Mouse (Mus musculus) neural tube, embryonic 13.5 days (tissue): ENCODE measurements around the gene Lrrc31. TPM values are rescaled to one million over a fixed set of nuclear protein-coding genes. Genes with fewer than 3 reads are reported as not detected.

ENCODE experiments used
- ATAC-seq: fragments of 200-750 bp; cut with Nextera tagmentation; 2 replicates; pipeline ENCODE4 v1.8.0; 2017; ENCODE audit warnings: low read depth, mild to moderate bottlenecking, moderate TSS enrichment, moderate library complexity
- H3K27ac ChIP-seq: fragments of 300-500 bp; sonication (generic); replicated peaks from 2 replicates; pipeline ENCODE4 v1.5.1; 2015; ENCODE audit warnings: moderate library complexity, mild to moderate bottlenecking, inconsistent platforms
- H3K27me3 ChIP-seq: fragments of 300-500 bp; sonication (generic); 2 replicates; pipeline ENCODE4 v1.6.1; 2015; ENCODE audit warnings: mild to moderate bottlenecking, inconsistent platforms
- H3K36me3 ChIP-seq: fragments of 300-500 bp; sonication (generic); 2 replicates; pipeline ENCODE4 v1.6.1; 2015; ENCODE audit warnings: mild to moderate bottlenecking, inconsistent platforms
- H3K4me1 ChIP-seq: fragments of 300-500 bp; sonication (generic); replicated peaks from 2 replicates; pipeline ENCODE4 v1.6.1; 2015; ENCODE audit warnings: inconsistent platforms
- H3K4me2 ChIP-seq: fragments of 300-500 bp; sonication (generic); 2 replicates; pipeline ENCODE4 v1.6.1; 2015; ENCODE audit warnings: inconsistent platforms, mild to moderate bottlenecking, moderate library complexity
- H3K4me3 ChIP-seq: fragments of 300-500 bp; sonication (generic); 2 replicates; pipeline ENCODE4 v1.5.1; 2015; ENCODE audit warnings: mild to moderate bottlenecking, inconsistent platforms
- H3K9ac ChIP-seq: fragments of 300-500 bp; sonication (generic); 2 replicates; pipeline ENCODE4 v1.6.1; 2015; ENCODE audit warnings: moderate library complexity, mild to moderate bottlenecking, inconsistent platforms
- H3K9me3 ChIP-seq: fragments of 300-500 bp; sonication (generic); 2 replicates; pipeline ENCODE4 v1.6.1; 2016; ENCODE audit warnings: inconsistent platforms
- whole genome bisulfite sequencing: fragments of 180-500 bp; shearing (Covaris S2); methylation state at CpG from one replicate; pipeline ENCODE4 v1.1.7; 2015; 5-methylcytosine and 5-hydroxymethylcytosine counted together
- polyA plus RNA-seq: library from polyadenylated mRNA; unstranded; fragments of >200 nt; fragmentation: Nextera tagmentation; extraction: Ambion mirVana; gene quantifications from 2 replicates; pipeline ENCODE4 v1.2.1, GENCODE M21; 2015

Gene Lrrc31
- polyA plus RNA-seq, 1 experiment from 2014 or later: not detected

DNA sequence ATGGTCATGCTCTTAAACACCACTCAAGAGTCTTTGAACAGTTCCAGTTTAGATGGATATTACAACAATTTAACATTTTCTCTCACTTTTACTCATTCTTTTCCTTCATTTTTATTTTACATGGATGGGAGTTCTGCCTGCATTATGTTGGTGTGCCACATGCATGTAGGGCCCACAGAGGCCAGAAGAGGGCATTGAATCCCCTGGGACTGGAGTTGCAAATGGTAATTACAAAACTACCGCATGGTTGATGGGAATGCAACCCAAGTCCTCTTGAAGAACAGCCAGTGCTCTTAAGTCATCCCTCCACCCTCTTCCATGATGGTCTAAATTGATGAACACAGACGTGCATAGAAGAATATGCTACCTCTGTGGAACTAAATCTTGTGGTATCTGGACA is 22.8 kb upstream of the Lrrc31 start:
- peaks cover 5% of the 10 kb centered on the region for H3K4me1 ChIP-seq
- WGBS: 88% methylated on average over 2 of the region's 2 CpGs
- H3K4me3 ChIP-seq: no peak overlapping the region
- no peak overlapping the region for H3K9ac ChIP-seq
- no peaks in the 10 kb centered on the region for H3K36me3 ChIP-seq
- H3K4me2 ChIP-seq: no peak overlapping the region
- no peak overlapping the region for H3K27ac ChIP-seq
- no peaks in the 10 kb centered on the region for H3K9me3 ChIP-seq
- no peaks in the 10 kb centered on the region for H3K27me3 ChIP-seq
- ATAC-seq: no peak

DNA sequence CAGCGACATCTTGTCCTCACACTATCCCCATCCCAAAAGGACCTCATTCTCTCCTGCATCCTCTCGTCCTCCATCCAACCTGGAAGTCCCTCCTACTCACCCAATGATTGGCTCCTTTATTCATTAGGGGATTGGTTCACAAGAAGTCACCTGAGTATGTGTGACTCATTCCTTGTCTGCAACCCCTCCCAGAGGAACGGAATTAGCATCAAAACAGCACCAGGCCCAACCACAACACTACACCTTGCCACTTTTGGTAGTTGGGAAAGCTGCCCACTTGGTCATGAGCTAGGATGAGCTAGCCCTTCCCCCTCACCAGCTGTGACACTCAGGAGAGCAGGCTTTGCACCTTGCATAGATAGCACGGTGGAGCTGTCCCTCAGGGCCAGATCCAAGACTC is 22.4 kb upstream of the Lrrc31 start:
- Histone ChIP-seq H3K9me3 (no peaks in the 10 kb centered on the region), H3K36me3 (no peaks in the 10 kb centered on the region), H3K27me3 (no peaks in the 10 kb centered on the region), H3K27ac (no peak overlapping the region), H3K4me2 (no peak overlapping the region), H3K4me1 (peaks cover 5% of the 10 kb centered on the region), H3K4me3 (no peak overlapping the region), H3K9ac (no peak overlapping the region)
- ATAC-seq: no peak
- 84% methylated on average over 4 of the region's 4 CpGs for WGBS

DNA sequence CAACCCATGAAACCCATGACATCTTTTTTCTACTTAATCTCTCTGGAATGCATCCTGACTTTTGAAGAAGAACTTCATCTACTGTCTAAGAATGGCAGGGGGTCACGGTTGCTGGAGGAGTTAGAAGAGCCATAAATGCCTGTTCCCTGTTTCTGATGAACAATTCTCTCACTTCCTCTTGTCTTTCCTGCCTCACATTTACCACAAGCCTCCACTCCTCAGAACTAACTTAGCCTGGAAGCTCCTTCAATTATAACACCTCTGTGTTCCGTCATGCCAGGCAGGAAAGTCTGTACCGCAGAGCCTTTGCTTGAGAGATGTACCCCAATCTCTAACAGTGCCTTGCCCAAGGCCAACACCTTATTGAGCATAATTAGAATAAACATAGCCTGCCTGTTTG is 19.0 kb upstream of the Lrrc31 start:
- 89% methylated on average over 3 of the region's 3 CpGs for WGBS

DNA sequence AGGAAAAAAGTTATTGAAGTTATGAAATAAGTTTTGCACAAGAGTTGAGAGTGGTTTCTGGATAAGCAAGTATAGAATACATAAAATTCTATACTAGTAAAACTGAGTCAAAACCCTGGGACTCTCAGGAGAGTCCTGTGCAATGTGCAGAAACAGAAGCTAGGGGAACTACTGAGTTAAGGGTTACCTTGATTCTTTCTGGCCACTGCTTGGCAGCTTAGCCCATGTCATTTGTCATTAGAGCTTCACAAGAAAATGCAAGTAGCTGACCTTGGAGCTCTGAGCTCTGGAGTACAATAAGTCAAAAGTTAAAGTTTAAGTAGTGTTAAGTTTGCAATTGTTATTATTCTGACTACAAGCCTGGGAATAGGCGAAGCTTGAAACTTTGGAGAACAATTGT is 13.7 kb upstream of the Lrrc31 start:
- Histone ChIP-seq H3K27me3 (no peaks in the 10 kb centered on the region), H3K27ac (no peak overlapping the region), H3K4me2 (no peak overlapping the region), H3K36me3 (no peaks in the 10 kb centered on the region), H3K4me3 (no peak overlapping the region), H3K9ac (no peak overlapping the region), H3K9me3 (no peaks in the 10 kb centered on the region), H3K4me1 (no peaks in the 10 kb centered on the region)
- ATAC-seq: no peak
- WGBS: 95% methylated on average over 1 of the region's 1 CpGs

More for the DNA sequence above, 19.0 kb upstream of the Lrrc31 start:
- H3K9ac ChIP-seq: no peak overlapping the region
- no peak overlapping the region for H3K27ac ChIP-seq
- no peaks in the 10 kb centered on the region for H3K36me3 ChIP-seq
- no peak for ATAC-seq
- no peak overlapping the region for H3K4me2 ChIP-seq
- peaks cover 5% of the 10 kb centered on the region for H3K4me1 ChIP-seq
- no peaks in the 10 kb centered on the region for H3K27me3 ChIP-seq
- no peaks in the 10 kb centered on the region for H3K9me3 ChIP-seq
- no peak overlapping the region for H3K4me3 ChIP-seq

DNA sequence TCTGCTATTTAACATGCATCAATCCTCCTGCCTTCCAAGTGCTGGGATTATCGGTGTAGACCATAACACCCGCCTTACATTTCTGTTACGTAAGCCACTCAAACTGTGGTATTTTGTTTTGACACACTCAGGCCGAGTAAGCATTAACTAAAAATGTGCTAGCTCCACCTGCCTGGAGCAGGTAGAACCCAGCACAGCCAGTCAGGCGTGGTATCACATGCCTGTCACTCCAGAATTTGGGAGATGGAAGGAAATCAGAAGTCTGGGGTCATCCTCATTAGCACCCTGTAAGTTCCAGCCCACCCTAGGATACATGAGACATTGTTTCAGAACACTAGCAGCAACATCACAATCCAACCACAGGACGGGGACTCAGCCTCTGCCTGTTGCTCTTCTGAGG is 10.5 kb upstream of the Lrrc31 start:
- H3K36me3 ChIP-seq: no peaks in the 10 kb centered on the region
- ATAC-seq: no peak
- 84% methylated on average over 6 of the region's 6 CpGs for WGBS
- no peaks in the 10 kb centered on the region for H3K4me1 ChIP-seq
- no peak overlapping the region for H3K4me3 ChIP-seq
- no peak overlapping the region for H3K9ac ChIP-seq
- no peak overlapping the region for H3K27ac ChIP-seq
- H3K4me2 ChIP-seq: no peak overlapping the region
- no peaks in the 10 kb centered on the region for H3K9me3 ChIP-seq
- no peaks in the 10 kb centered on the region for H3K27me3 ChIP-seq

- WGBS: 81% methylated on average over 4 of the region's 4 CpGs
- Histone ChIP-seq H3K27me3 (no peaks in the 10 kb centered on the region), H3K9ac (no peak overlapping the region), H3K4me2 (no peak overlapping the region), H3K9me3 (no peaks in the 10 kb centered on the region), H3K36me3 (no peaks in the 10 kb centered on the region), H3K4me1 (no peaks in the 10 kb centered on the region), H3K4me3 (no peak overlapping the region), H3K27ac (no peak overlapping the region)
- no peak for ATAC-seq
Observed at GRCm38 (mm10) chr3:30706614-30707276, 7.1 kb upstream of the Lrrc31 start.

- Histone ChIP-seq H3K9ac (no peak overlapping the region), H3K4me2 (no peak overlapping the region), H3K4me1 (no peaks in the 10 kb centered on the region), H3K36me3 (no peaks in the 10 kb centered on the region), H3K9me3 (no peaks in the 10 kb centered on the region), H3K27me3 (no peaks in the 10 kb centered on the region), H3K27ac (no peak overlapping the region), H3K4me3 (no peak overlapping the region)
- WGBS: 91% methylated on average over 3 of the region's 3 CpGs
- ATAC-seq: no peak
Observed at GRCm38 (mm10) chr3:30705977-30706376, 6.3 kb upstream of the Lrrc31 start.

DNA sequence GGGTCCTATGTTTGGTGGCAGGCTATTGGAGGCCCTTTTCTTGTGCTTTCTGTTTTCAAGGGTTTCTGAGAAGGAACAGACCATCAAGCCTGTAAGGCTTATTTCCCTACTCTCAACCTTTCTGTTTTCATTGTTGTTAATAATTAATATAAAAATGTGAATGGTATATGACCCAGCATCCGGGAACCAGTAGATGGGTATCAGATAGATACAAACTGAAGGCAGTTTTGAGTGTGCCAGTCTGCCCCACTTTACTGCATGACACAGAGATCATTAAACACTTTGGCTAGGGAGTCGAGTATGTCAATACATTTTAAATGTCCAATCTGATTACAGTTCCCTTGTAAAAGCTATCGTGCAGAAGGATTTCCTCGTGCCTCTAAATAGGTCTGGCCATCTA is 1.8 kb downstream of the Lrrc31 start:
- Histone ChIP-seq H3K4me1 (no peaks in the 10 kb centered on the region), H3K4me2 (no peak overlapping the region), H3K9me3 (no peaks in the 10 kb centered on the region), H3K9ac (no peak overlapping the region), H3K27me3 (no peaks in the 10 kb centered on the region), H3K27ac (no peak overlapping the region), H3K4me3 (no peak overlapping the region), H3K36me3 (no peaks in the 10 kb centered on the region)
- no peak for ATAC-seq
- WGBS: 45% methylated on average over 4 of the region's 4 CpGs

DNA sequence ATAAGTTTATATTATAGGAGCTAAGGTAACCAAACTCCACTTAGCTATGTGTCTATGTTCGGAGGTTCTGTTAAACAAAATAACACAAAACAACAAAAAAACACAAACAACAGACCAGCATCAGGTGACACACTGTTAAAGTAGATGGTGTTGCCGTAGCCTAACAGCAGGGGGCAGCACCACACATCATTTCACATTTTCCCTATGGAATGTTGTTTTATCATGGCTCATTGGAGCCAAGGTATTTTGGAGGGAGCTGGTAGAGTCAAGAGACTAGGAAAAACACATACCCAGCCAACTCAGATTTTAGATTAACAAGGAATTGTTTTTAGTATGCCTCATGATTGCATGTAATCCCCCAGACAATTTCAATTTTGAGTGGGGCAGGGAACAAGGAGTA is 3.3 kb downstream of the Lrrc31 start:
- H3K27me3 ChIP-seq: no peaks in the 10 kb centered on the region
- 19% methylated on average over 2 of the region's 2 CpGs for WGBS
- H3K4me2 ChIP-seq: no peak overlapping the region
- no peaks in the 10 kb centered on the region for H3K36me3 ChIP-seq
- no peak overlapping the region for H3K9ac ChIP-seq
- no peak for ATAC-seq
- no peaks in the 10 kb centered on the region for H3K9me3 ChIP-seq
- no peak overlapping the region for H3K4me3 ChIP-seq
- H3K27ac ChIP-seq: no peak overlapping the region
- no peaks in the 10 kb centered on the region for H3K4me1 ChIP-seq

GRCm38 (mm10) chr3:30695661-30696060 is 4.0 kb downstream of the Lrrc31 start:
- Histone ChIP-seq H3K9me3 (no peaks in the 10 kb centered on the region), H3K9ac (no peak overlapping the region), H3K27ac (no peak overlapping the region), H3K4me1 (no peaks in the 10 kb centered on the region), H3K27me3 (no peaks in the 10 kb centered on the region), H3K4me3 (no peak overlapping the region), H3K4me2 (no peak overlapping the region), H3K36me3 (no peaks in the 10 kb centered on the region)
- no peak for ATAC-seq
- WGBS: 95% methylated on average over 2 of the region's 2 CpGs

GRCm38 (mm10) chr3:30690976-30691375 is 8.7 kb downstream of the Lrrc31 start:
- H3K36me3 ChIP-seq: no peaks in the 10 kb centered on the region
- no peak for ATAC-seq
- no peak overlapping the region for H3K4me2 ChIP-seq
- H3K9me3 ChIP-seq: no peaks in the 10 kb centered on the region
- H3K4me3 ChIP-seq: no peak overlapping the region
- no peaks in the 10 kb centered on the region for H3K4me1 ChIP-seq
- H3K27me3 ChIP-seq: no peaks in the 10 kb centered on the region
- WGBS: 77% methylated on average over 7 of the region's 7 CpGs
- no peak overlapping the region for H3K9ac ChIP-seq
- no peak overlapping the region for H3K27ac ChIP-seq

DNA sequence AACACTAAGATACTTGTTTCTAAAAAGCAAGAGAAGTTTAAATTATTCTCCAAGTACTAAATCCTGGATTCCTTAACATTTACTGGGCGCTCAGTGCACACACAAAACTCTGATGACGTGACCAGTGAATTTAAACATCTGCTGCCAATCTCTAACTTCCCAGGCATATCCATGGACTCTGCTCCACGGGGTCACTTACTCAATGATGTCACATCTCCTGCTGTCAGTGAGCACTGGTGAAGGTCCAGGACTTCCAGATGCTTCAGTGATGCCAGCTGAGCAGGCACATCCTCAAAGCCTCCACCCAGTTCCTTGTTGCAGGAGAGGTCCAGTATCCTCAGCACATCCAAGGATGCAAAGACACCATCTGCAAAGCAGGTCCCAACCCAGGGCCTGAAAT is 12.4 kb downstream of the Lrrc31 start:
- Histone ChIP-seq H3K4me2 (no peak overlapping the region), H3K36me3 (no peaks in the 10 kb centered on the region), H3K4me1 (no peaks in the 10 kb centered on the region), H3K9ac (no peak overlapping the region), H3K9me3 (no peaks in the 10 kb centered on the region), H3K4me3 (no peak overlapping the region), H3K27ac (no peak overlapping the region), H3K27me3 (no peaks in the 10 kb centered on the region)
- ATAC-seq: no peak
- 82% methylated on average over 3 of the region's 3 CpGs for WGBS

- Histone ChIP-seq H3K4me1 (no peaks in the 10 kb centered on the region), H3K4me2 (no peak overlapping the region), H3K9me3 (no peaks in the 10 kb centered on the region), H3K27me3 (no peaks in the 10 kb centered on the region), H3K4me3 (no peak overlapping the region), H3K36me3 (no peaks in the 10 kb centered on the region), H3K27ac (no peak overlapping the region), H3K9ac (no peak overlapping the region)
- ATAC-seq: no peak
- 91% methylated on average over 6 of the region's 6 CpGs for WGBS
Observed at GRCm38 (mm10) chr3:30683190-30683589, 16.5 kb downstream of the Lrrc31 start.
